Mouse (Mus musculus) left cerebral cortex, postnatal 14 days (tissue): ENCODE data around the gene Ntng1. TPM values are rescaled to one million over a fixed set of nuclear protein-coding genes. Genes with fewer than 3 reads are reported as not detected.
"Not testable (repeated sequence)": the region's sequence is repeated elsewhere in the genome, so short reads cannot be mapped to it uniquely, and the experiment has no call there.

Experiments used
- DNase-seq, 2 experiments: peaks; one replicate each; pipeline ENCODE4 v3.0.0; 2021 to 2022; ENCODE audit warnings: low spot score in 2 of 2, mixed read lengths in 1 of 2
- intact Hi-C: fragments of 180-260 bp; cut with DNase I; formaldehyde crosslinking; loops from one replicate; pipeline ENCODE4 v1.15.1; 2025
- total RNA-seq, 2 experiments: library from RNA; stranded (reverse); gene quantifications; 2 replicates each; pipeline ENCODE4 v1.2.3; 2021

The Ntng1 gene
- total RNA-seq, 2 experiments from 2014 or later: 21.6 to 29.4 TPM

GRCm38 (mm10) chr3:109818821-109819685 is 324.8 kb downstream of the Ntng1 start:
- DNase-seq: no peak
- intact Hi-C loops: no loop called here

DNA sequence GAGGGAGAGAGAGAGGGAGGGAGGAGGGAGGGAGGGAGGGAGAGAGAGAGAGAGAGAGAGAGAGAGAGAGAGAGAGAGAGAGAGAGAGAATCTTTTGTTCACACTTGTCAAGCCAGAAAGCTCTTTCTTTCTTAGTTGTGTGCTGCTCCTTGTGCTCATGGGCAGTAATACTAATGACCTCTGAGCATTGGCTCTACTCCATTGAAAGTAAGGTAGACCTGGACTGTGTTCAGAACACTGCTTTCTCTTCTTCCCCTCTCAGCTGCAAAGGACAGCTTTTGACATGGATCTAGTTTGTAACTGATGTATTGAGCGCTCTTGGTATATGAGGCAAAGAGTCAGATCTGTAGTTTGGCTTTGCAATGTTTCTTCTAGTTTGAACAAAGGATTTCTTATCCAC is 334.7 kb downstream of the Ntng1 start:
- intact Hi-C loops: no loop called here

GRCm38 (mm10) chr3:109807211-109807934 is 336.4 kb downstream of the Ntng1 start:
- DNase-seq: no peak
- intact Hi-C loops: no loop called here

More for the DNA sequence above, 334.7 kb downstream of the Ntng1 start:
- no peak for DNase-seq

- no peak for DNase-seq
- intact Hi-C loops: no loop called here
These were observed 339.7 kb downstream of the Ntng1 start for GRCm38 (mm10) chr3:109804145-109804544.

GRCm38 (mm10) chr3:109803616-109804015 is 340.2 kb downstream of the Ntng1 start:
- intact Hi-C loops: no loop called here
- no peak for DNase-seq

GRCm38 (mm10) chr3:109797354-109797753 is 346.5 kb downstream of the Ntng1 start:
- DNase-seq: no peak
- intact Hi-C loops: no loop called here

- no peak for DNase-seq
- intact Hi-C loops: loop anchor here (5.0 to 10.0 kb wide), 2 partner anchors 362 to 464 kb away; partner anchors contain the start of gene Ntng1
These were observed 360.6 kb downstream of the Ntng1 start for GRCm38 (mm10) chr3:109783231-109783630.

GRCm38 (mm10) chr3:109782289-109782951 is 361.4 kb downstream of the Ntng1 start:
- DNase-seq: peak; percentile 68 to 86

DNA sequence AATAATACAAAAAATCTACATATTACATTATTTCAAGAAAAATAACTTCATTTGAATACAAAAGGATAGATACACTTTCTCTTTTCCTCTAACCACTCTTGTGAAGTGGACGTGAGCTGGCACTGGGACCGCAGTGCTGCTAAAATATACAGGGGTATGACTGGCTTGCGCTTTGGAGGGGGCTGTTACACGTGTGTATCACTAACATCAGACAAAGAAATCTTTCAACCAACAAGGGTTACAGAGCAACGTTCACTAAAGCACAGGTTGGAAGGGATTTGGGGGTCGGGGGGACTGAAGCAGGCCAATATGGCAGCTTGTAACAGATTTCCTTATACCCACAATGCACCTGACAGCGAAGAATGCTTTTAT is 361.9 kb downstream of the Ntng1 start:
- DNase-seq: no peak
- intact Hi-C loops: loop anchor here (5.0 to 10.0 kb wide), 2 partner anchors 363 to 465 kb away; partner anchors contain the start of gene Ntng1

More at GRCm38 (mm10) chr3:109782289-109782951, 361.4 kb downstream of the Ntng1 start:
- intact Hi-C loops: loop anchor here (5.0 to 10.0 kb wide), 2 partner anchors 362 to 465 kb away; partner anchors contain the start of gene Ntng1

DNA sequence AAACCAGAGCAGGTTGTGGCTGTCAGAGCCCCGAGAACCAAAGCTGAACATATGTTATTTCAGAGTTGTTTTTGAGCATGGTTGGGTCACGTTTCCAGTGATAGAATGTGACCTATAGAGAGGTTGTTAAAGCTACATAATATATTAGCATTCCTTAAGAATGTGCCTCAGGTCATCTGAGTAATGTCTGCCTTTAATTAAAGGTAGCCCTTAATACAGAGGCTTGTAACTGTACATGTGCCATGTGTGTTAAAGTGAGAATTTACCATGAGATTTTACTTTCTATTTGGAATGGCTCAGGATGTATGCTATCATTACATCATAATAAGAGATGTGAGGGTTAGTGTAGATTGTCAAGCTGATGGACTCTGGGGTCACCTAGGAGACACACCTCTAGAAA is 368.6 kb downstream of the Ntng1 start:
- DNase-seq: no peak
- intact Hi-C loops: no loop called here

GRCm38 (mm10) chr3:109772120-109772519 is 371.7 kb downstream of the Ntng1 start:
- intact Hi-C loops: no loop called here
- no peak for DNase-seq

DNA sequence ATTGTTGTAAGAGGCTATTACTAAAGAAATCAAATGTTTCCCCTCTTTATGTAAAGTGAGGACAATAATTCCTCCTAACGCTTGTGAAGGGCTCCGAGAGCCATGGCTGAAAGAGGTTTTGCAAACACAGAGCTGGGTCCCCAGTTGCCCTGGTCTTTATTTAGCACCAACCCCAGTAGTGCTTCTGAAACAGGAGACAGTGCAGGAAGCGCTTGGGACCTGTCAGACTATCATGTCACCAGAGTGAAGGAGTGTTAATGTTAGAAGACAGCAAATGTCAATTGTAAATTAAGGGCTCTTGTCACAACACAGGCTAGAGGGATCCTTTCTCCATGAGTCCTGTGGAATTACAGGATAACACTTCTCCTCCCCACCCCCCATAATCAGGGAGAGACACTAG is 376.9 kb downstream of the Ntng1 start:
- DNase-seq: no peak
- intact Hi-C loops: no loop called here

DNA sequence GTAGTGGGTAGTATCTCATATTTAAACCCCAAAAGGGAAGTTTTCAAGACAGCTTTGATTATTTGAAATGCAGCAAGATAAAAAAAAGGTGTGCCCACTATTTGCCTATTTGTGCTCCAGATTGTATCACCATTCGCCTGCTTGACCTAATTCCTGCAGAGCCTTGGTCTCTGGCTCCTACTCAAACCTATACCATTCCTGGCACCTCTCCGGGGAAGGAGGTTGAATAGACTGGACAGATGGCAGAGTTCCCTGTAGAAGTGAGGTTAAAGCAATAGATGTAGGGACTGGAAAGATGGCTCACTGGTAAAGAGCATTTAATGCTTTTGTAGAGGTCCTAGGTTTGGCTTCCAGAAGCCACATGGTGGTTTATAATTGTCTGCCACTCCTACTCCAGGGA is 378.2 kb downstream of the Ntng1 start:
- DNase-seq: no peak
- intact Hi-C loops: no loop called here

DNA sequence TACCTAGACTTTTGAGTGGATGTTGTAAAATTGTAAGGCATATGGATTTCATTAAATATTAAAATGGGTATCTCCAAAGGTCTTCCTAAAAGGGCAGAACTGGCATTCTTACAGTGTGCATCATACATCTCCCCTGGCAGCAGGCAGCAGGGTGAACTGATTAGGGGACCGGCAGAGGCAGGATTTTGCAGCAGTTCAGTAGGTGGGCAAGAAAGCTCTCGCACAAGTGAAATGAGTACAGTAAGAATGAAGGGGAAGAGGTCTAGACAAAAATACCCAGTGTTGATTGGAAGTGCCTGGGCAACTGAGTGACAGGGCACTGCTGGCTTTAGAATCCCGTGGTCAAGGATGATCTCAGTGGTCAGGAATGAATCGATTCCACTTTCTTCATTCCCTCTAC is 378.7 kb downstream of the Ntng1 start:
- intact Hi-C loops: no loop called here
- DNase-seq: no peak

DNA sequence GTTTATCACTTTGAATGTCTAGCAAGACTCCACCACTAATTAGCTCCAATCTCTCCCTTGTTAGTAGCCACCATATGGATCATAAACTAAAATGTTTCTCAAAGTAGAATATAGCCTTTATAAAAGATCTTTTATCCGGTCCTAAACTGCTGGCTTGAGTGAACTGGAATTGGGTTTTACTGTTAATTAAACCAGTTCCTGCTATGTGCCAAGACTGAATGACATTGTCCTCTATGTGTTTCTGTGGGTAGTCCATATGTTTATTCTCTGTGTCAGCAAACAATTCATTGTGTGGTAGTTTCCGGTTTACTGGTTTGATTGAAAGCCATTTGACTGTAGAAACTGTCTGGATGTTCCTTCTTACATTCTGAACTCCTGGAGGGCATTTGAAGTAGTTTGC is 387.4 kb downstream of the Ntng1 start:
- no peak for DNase-seq
- intact Hi-C loops: no loop called here

- DNase-seq, intact Hi-C loops: not testable (repeated sequence)
These were observed 396.2 kb downstream of the Ntng1 start for GRCm38 (mm10) chr3:109747593-109747992.

DNA sequence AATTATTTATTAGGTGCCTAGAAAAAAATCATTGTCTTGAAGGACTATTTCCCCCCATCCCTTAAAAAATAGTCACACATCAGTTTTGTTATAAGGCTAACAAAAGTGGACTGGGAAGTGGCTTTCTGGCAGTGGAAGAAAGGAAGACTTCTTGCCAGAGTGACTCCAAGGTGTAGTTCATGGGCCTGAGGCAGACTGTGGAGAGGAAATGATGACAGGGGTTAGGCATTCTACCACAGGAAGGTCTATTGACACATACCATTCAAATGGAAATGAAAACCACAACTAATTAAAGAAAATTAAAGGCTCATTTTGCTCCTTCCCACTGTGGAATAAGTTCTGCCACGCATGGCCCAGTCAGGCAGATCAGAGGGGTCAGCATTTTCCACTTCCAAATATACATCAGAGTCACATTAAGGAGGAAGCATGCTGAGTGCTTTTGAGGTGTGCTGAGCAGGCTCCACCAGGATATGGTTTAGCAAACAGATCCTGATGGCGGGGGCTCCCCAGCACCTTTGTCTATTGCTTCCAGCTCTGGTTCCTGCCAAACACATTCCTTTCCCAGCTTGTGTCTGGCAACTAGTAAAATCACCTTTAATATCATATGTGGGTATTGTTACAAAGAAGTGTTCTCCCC is 403.2 kb downstream of the Ntng1 start:
- DNase-seq: no peak
- intact Hi-C loops: no loop called here

- intact Hi-C loops: loop anchor here (10.0 kb wide), 1 partner anchor 208 kb away; no protein-coding TSS in a partner anchor
These were observed 411.3 kb downstream of the Ntng1 start for GRCm38 (mm10) chr3:109732327-109733182.

More at GRCm38 (mm10) chr3:109732327-109733182, 411.3 kb downstream of the Ntng1 start:
- peak; percentile 29 to 41 for DNase-seq
